8 mouse cellular contexts compared by ENCODE assay signal in genomic region chr3:88145952-88146351, GRCm38 (mm10). TPM values are rescaled to one million over a fixed set of nuclear protein-coding genes. Genes with fewer than 3 reads are reported as not detected.
DNase-seq lines count a peak whose midpoint lies in the region; ATAC-seq lines count a peak whose summit lies in the region.

No protein-coding gene starts in this region.

- no peaks in the 10 kb centered on the region for H3K9me3 ChIP-seq in erythroblast, embryonic 14.5 days (ENCODE audit: control insufficient read depth, low read length)
- H3K9me3 ChIP-seq in intestine, embryonic 14.5 days (ENCODE audit: control insufficient read depth, low read length): no peaks in the 10 kb centered on the region
- no peaks in the 10 kb centered on the region for H3K9me3 ChIP-seq in midbrain, embryonic 13.5 days

- 0 out of 2 replicates have a peak overlapping the region, but pooled peaks have one; percentile 1 for H3K9ac ChIP-seq in intestine, embryonic 14.5 days (ENCODE audit: low read length)
- H3K9ac ChIP-seq in midbrain, embryonic 13.5 days (replicated peaks): peak overlapping the region; percentile 92

- no peak overlapping the region for H3K27ac ChIP-seq in intestine, embryonic 14.5 days (ENCODE audit: low read depth)
- peak overlapping the region; percentile 30; the same call in 1 of the 2 replicates for H3K27ac ChIP-seq in midbrain, embryonic 13.5 days

- peaks cover 39% of the 10 kb centered on the region for H3K36me3 ChIP-seq in erythroblast, embryonic 14.5 days (ENCODE audit: control insufficient read depth)
- H3K36me3 ChIP-seq in intestine, embryonic 14.5 days (ENCODE audit: control insufficient read depth, insufficient read depth, low read length): no peaks in the 10 kb centered on the region
- no peaks in the 10 kb centered on the region for H3K36me3 ChIP-seq in midbrain, embryonic 13.5 days

- H3K27me3 ChIP-seq in erythroblast, embryonic 14.5 days (ENCODE audit: control insufficient read depth): peaks cover 2% of the 10 kb centered on the region
- no peaks in the 10 kb centered on the region for H3K27me3 ChIP-seq in intestine, embryonic 14.5 days (replicated peaks; ENCODE audit: control insufficient read depth, insufficient read depth, low read length)
- peaks cover 6% of the 10 kb centered on the region for H3K27me3 ChIP-seq in midbrain, embryonic 13.5 days

- peaks cover 98% of the 10 kb centered on the region for H3K4me1 ChIP-seq in erythroblast, embryonic 14.5 days (ENCODE audit: control insufficient read depth)
- H3K4me1 ChIP-seq in intestine, embryonic 14.5 days (replicated peaks; ENCODE audit: control insufficient read depth, insufficient read depth, low read length): peaks cover 83% of the 10 kb centered on the region
- H3K4me1 ChIP-seq in midbrain, embryonic 13.5 days (replicated peaks): peaks cover 91% of the 10 kb centered on the region

- H3K4me3 ChIP-seq in erythroblast, embryonic 14.5 days (replicated peaks): peak overlapping the region; percentile 84
- H3K4me3 ChIP-seq in intestine, embryonic 14.5 days (ENCODE audit: low read depth, low read length): no peak overlapping the region
- no peak overlapping the region; the same call in 1 of the 2 replicates for H3K4me3 ChIP-seq in midbrain, embryonic 13.5 days (replicated peaks)

- ATAC-seq in intestine, embryonic 14.5 days (replicated peaks; ENCODE audit: low FRiP score, low TSS enrichment, low read depth): no peak
- no peak for ATAC-seq in midbrain, embryonic 13.5 days

- WGBS in intestine, embryonic 14.5 days: 59% methylated on average over 5 of the region's 5 CpGs
- 75% methylated on average over 5 of the region's 5 CpGs for WGBS in midbrain, embryonic 13.5 days

- DNase-seq in cerebellum, adult 11-12 months: peak; percentile 67
- DNase-seq in cerebellum, adult 8-10 months: no peak
- DNase-seq in 3T3-L1 (ENCODE audit: low read depth, low spot score): peak; percentile 56
- DNase-seq in intestine, embryonic 14.5 days (ENCODE audit: low spot score): no peak
- DNase-seq in urinary bladder, postnatal 14 days (ENCODE audit: low spot score): no peak
- DNase-seq in retina, postnatal 1 day: no peak

- no peak overlapping the region for H3K4me2 ChIP-seq in intestine, embryonic 14.5 days (ENCODE audit: low read length)
- peak overlapping the region; percentile 90 for H3K4me2 ChIP-seq in midbrain, embryonic 13.5 days (replicated peaks)

RNA-seq across cellular contexts. Expression of gene Mef2d, which starts 3.8 kb away (rescaled TPM):
- polyA plus RNA-seq in erythroblast, embryonic 14.5 days (2012): 2.6 and 3.4 TPM in 2 replicates
- polyA plus RNA-seq in intestine, embryonic 14.5 days (2014; fragmentation: Nextera tagmentation; extraction: Ambion mirVana): 23.4 and 23.8 TPM in 2 replicates
- 15.1 and 16.9 TPM in 2 replicates for polyA plus RNA-seq in midbrain, embryonic 13.5 days (2015; fragmentation: Nextera tagmentation; extraction: Ambion mirVana)

Comparison
In these comparisons a context has a peak if more than half of its experiments do, and no peak if none do; other contexts are left out.
1. DNase-seq: peak in cerebellum, adult 11-12 months (single experiment) and 3T3-L1 (single experiment); none in cerebellum, adult 8-10 months (single experiment), intestine, embryonic 14.5 days (single experiment), urinary bladder, postnatal 14 days (single experiment) and retina, postnatal 1 day (single experiment).